Comparison of ENCODE assay signal across 10 mouse cellular contexts in the genomic region with DNA sequence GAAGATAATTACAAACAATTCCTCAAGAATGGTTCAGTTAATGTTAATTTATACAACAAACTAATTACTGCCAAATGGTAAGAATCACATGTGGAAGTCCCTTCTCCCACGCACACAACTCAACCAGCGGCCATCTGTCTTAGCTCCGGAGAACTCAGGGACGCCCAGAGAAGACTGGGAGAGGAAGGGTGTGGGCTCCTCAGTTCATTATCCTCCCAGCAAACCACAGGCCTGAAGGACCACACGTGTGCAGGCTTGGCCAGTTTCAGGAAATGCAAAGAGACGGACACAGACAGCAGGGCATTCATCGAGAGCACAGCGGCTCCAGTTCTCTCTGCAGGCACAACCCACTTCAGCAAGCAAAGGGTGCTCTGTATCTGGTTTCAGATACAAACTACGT.
A peak's percentile ranks its signal among the peaks of the same experiment; 100 is the strongest.
DNase-seq lines count a peak whose midpoint lies in the region; ATAC-seq and TF ChIP-seq lines count a peak whose summit lies in the region.
"Had no signal": no experiment of that assay in that cellular context is flagged by ENCODE, and none has a peak within 500 bp of the region (broad histone marks: within the 10 kb centered on the region; RNA-seq: fewer than 3 reads in every experiment).

No protein-coding gene starts in this region.

- WGBS in forebrain, embryonic 10.5 days: 53% methylated on average over 9 of the region's 9 CpGs
- WGBS in forebrain, embryonic 11.5 days: 48% methylated on average over 9 of the region's 9 CpGs
- WGBS in lung, postnatal 0 days: 35% methylated on average over 9 of the region's 9 CpGs

- 0 out of 2 replicates have a peak overlapping the region, but pooled peaks have one; percentile 33 for H3K27ac ChIP-seq in forebrain, embryonic 10.5 days
- no peak overlapping the region for H3K27ac ChIP-seq in forebrain, embryonic 11.5 days (ENCODE audit: low read depth, low read length)
- H3K27ac ChIP-seq in lung, postnatal 0 days (ENCODE audit: low read length): no peak overlapping the region
- H3K27ac ChIP-seq: heart, embryonic 13.5 days; neural tube, embryonic 12.5 days had no signal

- TF ChIP-seq EP300 in lung, postnatal 0 days (IDR thresholded peaks at IDR 0.05): no peak

- no peak overlapping the region for H3K9ac ChIP-seq in forebrain, embryonic 11.5 days (ENCODE audit: low read length)
- no peak overlapping the region for H3K9ac ChIP-seq in lung, postnatal 0 days (replicated peaks; ENCODE audit: low read depth)
- H3K9ac ChIP-seq: heart, embryonic 13.5 days; neural tube, embryonic 12.5 days had no signal

- H3K4me3 ChIP-seq in forebrain, embryonic 10.5 days: no peak overlapping the region
- H3K4me3 ChIP-seq in forebrain, embryonic 11.5 days (ENCODE audit: low read depth, low read length): no peak overlapping the region
- H3K4me3 ChIP-seq in lung, postnatal 0 days (ENCODE audit: low read depth, low read length): no peak overlapping the region
- H3K4me3 ChIP-seq: heart, embryonic 13.5 days; neural tube, embryonic 12.5 days had no signal

- no peak overlapping the region for H3K4me2 ChIP-seq in forebrain, embryonic 11.5 days (ENCODE audit: low read depth, low read length, severe bottlenecking)
- no peak overlapping the region for H3K4me2 ChIP-seq in lung, postnatal 0 days (replicated peaks; ENCODE audit: low read depth, low read length)
- H3K4me2 ChIP-seq: heart, embryonic 13.5 days; neural tube, embryonic 12.5 days had no signal

- peaks cover 38% of the 10 kb centered on the region for H3K4me1 ChIP-seq in forebrain, embryonic 10.5 days
- no peaks in the 10 kb centered on the region for H3K4me1 ChIP-seq in forebrain, embryonic 11.5 days (replicated peaks; ENCODE audit: control insufficient read depth, insufficient read depth, low read length)
- H3K4me1 ChIP-seq in lung, postnatal 0 days (ENCODE audit: insufficient read depth, low read depth, low read length): no peaks in the 10 kb centered on the region; the same call in 1 of the 2 replicates
- H3K4me1 ChIP-seq: heart, embryonic 13.5 days; neural tube, embryonic 12.5 days had no signal

- peaks cover 4% of the 10 kb centered on the region; the same call in 1 of the 2 replicates for H3K9me3 ChIP-seq in forebrain, embryonic 10.5 days
- no peaks in the 10 kb centered on the region for H3K9me3 ChIP-seq in forebrain, embryonic 11.5 days (ENCODE audit: control insufficient read depth, low read length)
- H3K9me3 ChIP-seq in lung, postnatal 0 days (ENCODE audit: low read length): no peaks in the 10 kb centered on the region
- H3K9me3 ChIP-seq: heart, embryonic 13.5 days; neural tube, embryonic 12.5 days had no signal

- no peak for ATAC-seq in forebrain, embryonic 11.5 days (replicated peaks; ENCODE audit: low FRiP score)
- ATAC-seq in lung, postnatal 0 days: peak; percentile 48; the same call in 1 of the 2 replicates

- TF ChIP-seq CTCF in lung, postnatal 0 days (IDR thresholded peaks at IDR 0.05): no peak

- DNase-seq in forebrain, embryonic 10.5 days (ENCODE audit: extremely low spot score, low spot score): no peak
- DNase-seq in forebrain, embryonic 11.5 days (ENCODE audit: low spot score): no peak
- peak; percentile 11 for DNase-seq in lung, postnatal 0 days (ENCODE audit: low spot score)
- DNase-seq in lung, adult 18-20 months: no peak
- peak; percentile 52 for DNase-seq in layer of hippocampus, adult 9-11 months
- peak; percentile 38 for DNase-seq in right cerebral cortex, postnatal 25 days
- no peak for DNase-seq in MN1 (ENCODE audit: low spot score)
- no peak for DNase-seq in thymus, adult 18-20 months

- H3K27me3 ChIP-seq in forebrain, embryonic 10.5 days (ENCODE audit: poor library complexity, severe bottlenecking): no peaks in the 10 kb centered on the region
- no peaks in the 10 kb centered on the region for H3K27me3 ChIP-seq in forebrain, embryonic 11.5 days (ENCODE audit: control insufficient read depth, insufficient read depth, low read length)
- H3K27me3 ChIP-seq in lung, postnatal 0 days (replicated peaks; ENCODE audit: insufficient read depth, low read length): no peaks in the 10 kb centered on the region
- H3K27me3 ChIP-seq: heart, embryonic 13.5 days; neural tube, embryonic 12.5 days had no signal

- H3K36me3 ChIP-seq in forebrain, embryonic 10.5 days (replicated peaks): peaks cover 10% of the 10 kb centered on the region
- no peaks in the 10 kb centered on the region for H3K36me3 ChIP-seq in forebrain, embryonic 11.5 days (ENCODE audit: control insufficient read depth, insufficient read depth, low read length)
- H3K36me3 ChIP-seq in lung, postnatal 0 days (ENCODE audit: insufficient read depth, low read length): no peaks in the 10 kb centered on the region
- H3K36me3 ChIP-seq: neural tube, embryonic 12.5 days had no signal

Comparison
In these comparisons a context has a peak if more than half of its experiments do, and no peak if none do; other contexts are left out.
1. DNase-seq: peak in lung, postnatal 0 days (single experiment), layer of hippocampus, adult 9-11 months (single experiment) and right cerebral cortex, postnatal 25 days (single experiment); none in forebrain, embryonic 10.5 days (single experiment), forebrain, embryonic 11.5 days (single experiment), lung, adult 18-20 months (0 of 2), MN1 (single experiment) and thymus, adult 18-20 months (0 of 2).